In the genomic region with DNA sequence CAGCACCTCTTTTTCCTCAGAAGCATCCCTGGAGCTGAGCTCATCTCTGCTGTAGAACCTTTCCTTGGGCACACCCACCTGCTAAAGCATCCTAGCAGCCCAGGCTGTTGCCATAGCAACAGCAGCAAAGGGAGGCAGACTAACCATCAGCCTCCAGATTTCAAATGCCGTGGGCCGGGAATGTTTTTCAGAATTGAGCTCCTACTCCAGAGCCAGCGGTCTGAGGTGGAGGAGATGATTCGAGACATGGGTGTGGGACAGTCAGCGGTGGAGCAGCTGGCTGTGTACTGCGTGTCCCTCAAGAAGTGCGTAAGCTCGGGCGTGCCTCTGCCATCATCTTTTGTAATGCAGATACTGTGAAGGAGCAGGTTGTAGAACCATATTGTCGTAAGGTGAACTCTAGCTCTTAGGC, we compare ENCODE assay signal across 10 mouse cellular contexts. TPM values are rescaled to one million over a fixed set of nuclear protein-coding genes. Genes with fewer than 3 reads are reported as not detected.
DNase-seq lines count a peak whose midpoint lies in the region; ATAC-seq and TF ChIP-seq lines count a peak whose summit lies in the region.
"Had no signal": no experiment of that assay in that cellular context is flagged by ENCODE, and none has a peak within 500 bp of the region (broad histone marks: within the 10 kb centered on the region; RNA-seq: fewer than 3 reads in every experiment).

No protein-coding gene starts in this region.

- H3K27ac ChIP-seq in ES-Bruce4 (ENCODE audit: insufficient read depth, low read length), result no peak overlapping the region
- H3K27ac ChIP-seq in hindbrain, embryonic 16.5 days (ENCODE audit: low read depth, low read length), result peak overlapping the region; percentile 76
- H3K27ac ChIP-seq in gastrocnemius, adult 2 months, result no peak overlapping the region
- H3K27ac ChIP-seq: stomach, embryonic 15.5 days had no signal

- H3K9me3 ChIP-seq in ES-Bruce4 (replicated peaks; ENCODE audit: control insufficient read depth, insufficient read depth, low read length, poor library complexity, severe bottlenecking), result no peaks in the 10 kb centered on the region
- H3K9me3 ChIP-seq in hindbrain, embryonic 16.5 days (ENCODE audit: control insufficient read depth, low read length), result no peaks in the 10 kb centered on the region
- H3K9me3 ChIP-seq: liver, embryonic 12.5 days; stomach, embryonic 15.5 days had no signal

- H3K9ac ChIP-seq in ES-Bruce4 (ENCODE audit: low read depth, poor library complexity, severe bottlenecking), result no peak overlapping the region
- peak overlapping the region; percentile 19; the same call in 1 of the 2 replicates for H3K9ac ChIP-seq in hindbrain, embryonic 16.5 days (ENCODE audit: low read depth, low read length)
- H3K9ac ChIP-seq: liver, embryonic 12.5 days; stomach, embryonic 15.5 days had no signal

- no peak for TF ChIP-seq POLR2A in ES-Bruce4 (IDR thresholded peaks at IDR 0.05; ENCODE audit: insufficient read depth, low read length)

- peak overlapping the region; percentile 36 for H3K4me2 ChIP-seq in hindbrain, embryonic 16.5 days (ENCODE audit: low read length)
- H3K4me2 ChIP-seq: liver, embryonic 12.5 days; stomach, embryonic 15.5 days had no signal

- no peaks in the 10 kb centered on the region for H3K36me3 ChIP-seq in ES-Bruce4 (ENCODE audit: control insufficient read depth, insufficient read depth, low read length, poor library complexity, severe bottlenecking)
- H3K36me3 ChIP-seq in hindbrain, embryonic 16.5 days (ENCODE audit: control insufficient read depth, insufficient read depth, low read length), result no peaks in the 10 kb centered on the region

- no peak for TF ChIP-seq CTCF in ES-Bruce4 (IDR thresholded peaks at IDR 0.05; ENCODE audit: low read depth, low read length)
- no peak for TF ChIP-seq CTCF in gastrocnemius, adult 2 months (IDR thresholded peaks at IDR 0.05)

- ATAC-seq in hindbrain, embryonic 16.5 days, result peak; percentile 80
- ATAC-seq: liver, embryonic 12.5 days had no signal

- peaks cover 5% of the 10 kb centered on the region for H3K4me1 ChIP-seq in ES-Bruce4 (ENCODE audit: control insufficient read depth, insufficient read depth, low read length)
- peaks cover 16% of the 10 kb centered on the region for H3K4me1 ChIP-seq in hindbrain, embryonic 16.5 days (ENCODE audit: control insufficient read depth, insufficient read depth, low read depth, low read length)
- H3K4me1 ChIP-seq: stomach, embryonic 15.5 days had no signal

- TF ChIP-seq EP300 in ES-Bruce4 (IDR thresholded peaks at IDR 0.05; ENCODE audit: insufficient read depth, low read depth, low read length), result peak; percentile 67

- intact Hi-C loops in left cerebral cortex, postnatal 4 days (cut with DNase I), result loop anchor here (5.0 to 10.0 kb wide), 2 partner anchors 59 to 93 kb away; a partner anchor contains a TSS
- intact Hi-C loops in gastrocnemius, adult 2 months (cut with DNase I), result loop anchor here (5.0 kb wide), 3 partner anchors 41 to 91 kb away; a partner anchor contains a TSS

- DNase-seq in brain, adult 2 months (ENCODE audit: low read depth, low spot score), result peak; percentile 96
- peak; percentile 24 for DNase-seq in left cerebral cortex, postnatal 4 days
- no peak for DNase-seq in spleen, adult 18-20 months
- DNase-seq in gastrocnemius, adult 2 months, result no peak
- no peak for DNase-seq in urinary bladder, postnatal 4 days (ENCODE audit: low spot score in 2 of 2)
- DNase-seq in gastrocnemius, postnatal 25 days, result no peak

- 60% methylated on average over 10 of the region's 10 CpGs for WGBS in hindbrain, embryonic 16.5 days

- no peaks in the 10 kb centered on the region for H3K27me3 ChIP-seq in ES-Bruce4 (ENCODE audit: control insufficient read depth, insufficient read depth, low read length, poor library complexity, severe bottlenecking)
- no peaks in the 10 kb centered on the region for H3K27me3 ChIP-seq in hindbrain, embryonic 16.5 days (replicated peaks; ENCODE audit: control insufficient read depth, insufficient read depth, low read length)
- H3K27me3 ChIP-seq: liver, embryonic 12.5 days; stomach, embryonic 15.5 days had no signal

- no peak overlapping the region for H3K4me3 ChIP-seq in ES-Bruce4 (ENCODE audit: low read depth, low read length)
- H3K4me3 ChIP-seq in hindbrain, embryonic 16.5 days (ENCODE audit: low read length), result 0 out of 2 replicates have a peak overlapping the region, but pooled peaks have one; percentile 1
- H3K4me3 ChIP-seq in gastrocnemius, adult 2 months, result no peak overlapping the region
- H3K4me3 ChIP-seq: liver, embryonic 12.5 days; stomach, embryonic 15.5 days had no signal

RNA-seq across cellular contexts. Expression of a gene that starts 11.4 kb away (rescaled TPM):
- 17.2 and 20.4 TPM in 2 replicates for polyA plus RNA-seq in ES-Bruce4 (2011; ENCODE audit: insufficient read depth, insufficient read length, low read depth, missing spikeins)
- polyA plus RNA-seq in hindbrain, embryonic 16.5 days (2015; fragmentation: Nextera tagmentation; extraction: Ambion mirVana), result 10.0 and 10.8 TPM in 2 replicates
- 10 to 100 TPM; 21.2 to 21.3 TPM for total RNA-seq in left cerebral cortex, postnatal 4 days (2021)
- under 1 TPM; 0.25 to 0.43 TPM for total RNA-seq in gastrocnemius, adult 2 months (2021)
- total RNA-seq in gastrocnemius, postnatal 25 days (2021), result under 1 TPM; 0.46 to 0.88 TPM

RNA-seq across cellular contexts. Expression of a gene that starts 13.9 kb away (rescaled TPM):
- polyA plus RNA-seq in ES-Bruce4 (2011; ENCODE audit: insufficient read depth, insufficient read length, low read depth, missing spikeins), result 0.52 and 2.1 TPM in 2 replicates
- 8.8 and 9.6 TPM in 2 replicates for polyA plus RNA-seq in hindbrain, embryonic 16.5 days (2015; fragmentation: Nextera tagmentation; extraction: Ambion mirVana)
- 1 to 10 TPM; 2.1 to 3.5 TPM for total RNA-seq in left cerebral cortex, postnatal 4 days (2021)
- total RNA-seq in gastrocnemius, adult 2 months (2021), result 1 to 10 TPM; 2.3 to 3.1 TPM
- total RNA-seq in gastrocnemius, postnatal 25 days (2021), result 1 to 10 TPM; 2.4 to 2.8 TPM

RNA-seq across cellular contexts. Expression of a gene that starts 21.5 kb away (rescaled TPM):
- not detected in 2 replicates for polyA plus RNA-seq in ES-Bruce4 (2011; ENCODE audit: insufficient read depth, insufficient read length, low read depth, missing spikeins)
- 0.58 and 0.89 TPM in 2 replicates for polyA plus RNA-seq in hindbrain, embryonic 16.5 days (2015; fragmentation: Nextera tagmentation; extraction: Ambion mirVana)
- 1 to 10 TPM in 1 of 2 experiments, under 1 TPM in 1; 0.44 to 1.3 TPM for total RNA-seq in left cerebral cortex, postnatal 4 days (2021)
- not detected for total RNA-seq in gastrocnemius, adult 2 months (2021)
- total RNA-seq in gastrocnemius, postnatal 25 days (2021), result not detected

RNA-seq across cellular contexts. Expression of a gene that starts 24.3 kb away (rescaled TPM):
- polyA plus RNA-seq in ES-Bruce4 (2011; ENCODE audit: insufficient read depth, insufficient read length, low read depth, missing spikeins), result 1.4 and 2.6 TPM in 2 replicates
- 18.1 and 18.7 TPM in 2 replicates for polyA plus RNA-seq in hindbrain, embryonic 16.5 days (2015; fragmentation: Nextera tagmentation; extraction: Ambion mirVana)
- total RNA-seq in left cerebral cortex, postnatal 4 days (2021), result 10 to 100 TPM in 1 of 2 experiments, 1 to 10 TPM in 1; 9.4 to 10.4 TPM
- total RNA-seq in gastrocnemius, adult 2 months (2021), result 1 to 10 TPM; 1.1 to 3.2 TPM
- total RNA-seq in gastrocnemius, postnatal 25 days (2021), result 1 to 10 TPM; 2.8 to 3.1 TPM

RNA-seq across cellular contexts. Expression of a gene that starts 25.9 kb away (rescaled TPM):
- 4.0 and 5.6 TPM in 2 replicates for polyA plus RNA-seq in ES-Bruce4 (2011; ENCODE audit: insufficient read depth, insufficient read length, low read depth, missing spikeins)
- 58.4 and 63.4 TPM in 2 replicates for polyA plus RNA-seq in hindbrain, embryonic 16.5 days (2015; fragmentation: Nextera tagmentation; extraction: Ambion mirVana)
- 100 to 1,000 TPM; 333 to 354 TPM for total RNA-seq in left cerebral cortex, postnatal 4 days (2021)
- total RNA-seq in gastrocnemius, adult 2 months (2021), result under 1 TPM in 1 of 2 experiments, not detected in 1; 0.22 TPM
- under 1 TPM; 0.18 to 0.38 TPM for total RNA-seq in gastrocnemius, postnatal 25 days (2021)

Comparison
In these comparisons a context has a peak if more than half of its experiments do, and no peak if none do; other contexts are left out.
1. DNase-seq: peak in brain, adult 2 months (single experiment) and left cerebral cortex, postnatal 4 days (single experiment); none in spleen, adult 18-20 months (0 of 2), gastrocnemius, adult 2 months (single experiment), urinary bladder, postnatal 4 days (0 of 2) and gastrocnemius, postnatal 25 days (single experiment).
2. RNA of a gene that starts 11.4 kb away (total RNA-seq): 21.2 to 21.3 TPM in left cerebral cortex, postnatal 4 days; 0.46 to 0.88 TPM in gastrocnemius, postnatal 25 days and 0.25 to 0.43 TPM in gastrocnemius, adult 2 months; every median in the first group is over 10 times any median in the second.